Mouse (Mus musculus) lung, postnatal 0 days (tissue): ENCODE measurements around the gene Cep83.

Experiments used
- CTCF ChIP-seq: IDR thresholded peaks from 2 replicates; pipeline ENCODE4 v1.5.1; 2016; ENCODE audit warnings: antibody characterized with exemption, mild to moderate bottlenecking
- EP300 ChIP-seq: IDR thresholded peaks from 2 replicates; pipeline ENCODE4 v1.6.1; 2016; ENCODE audit warnings: antibody characterized with exemption, mild to moderate bottlenecking, control low read depth

GRCm38 (mm10) chr10:94741459-94741858 lies 53.0 kb downstream of the Cep83 start:
- TF ChIP-seq CTCF (no peak), EP300 (no peak)
